Mouse (Mus musculus) lung, postnatal 0 days (tissue): Measurements from ENCODE around the gene BC055324.

Source experiments
- CTCF ChIP-seq: IDR thresholded peaks from 2 replicates; pipeline ENCODE4 v1.5.1; 2016; ENCODE audit warnings: antibody characterized with exemption, mild to moderate bottlenecking
- EP300 ChIP-seq: IDR thresholded peaks from 2 replicates; pipeline ENCODE4 v1.6.1; 2016; ENCODE audit warnings: antibody characterized with exemption, mild to moderate bottlenecking, control low read depth

DNA sequence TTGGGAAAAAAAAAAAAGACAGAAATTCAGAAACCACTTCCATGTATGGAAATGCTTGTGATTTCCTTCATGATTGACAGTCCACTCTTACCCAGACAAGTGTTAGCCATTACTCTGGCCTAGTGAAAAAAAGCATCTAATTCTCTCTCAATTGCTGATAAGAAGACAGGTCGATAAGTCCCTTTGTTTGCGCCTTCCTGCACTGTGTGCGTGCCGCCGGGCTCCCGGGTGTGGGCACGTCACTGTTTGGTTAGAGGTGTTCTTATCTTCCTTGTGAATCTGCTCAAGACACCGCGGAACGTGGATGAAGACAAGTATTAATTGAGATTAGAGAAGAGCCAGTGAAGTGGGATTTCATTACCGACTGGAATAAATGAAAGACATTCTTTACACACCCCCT, 86.2 kb downstream of the BC055324 start:
- TF ChIP-seq CTCF (no peak), EP300 (no peak)
